Mouse (Mus musculus): ENCODE measurements around the gene Ppp1r36. TPM values are rescaled to one million over a fixed set of nuclear protein-coding genes. Genes with fewer than 3 reads are reported as not detected.

The Ppp1r36 gene
- polyA plus RNA-seq (2012; ENCODE audit: low replicate concordance), result 0.04 TPM in 1 of 2 replicates, not detected in the other

GRCm38 (mm10) chr12:76417433-76417854, at the start of gene Ppp1r36:
Ppp1r36 (plus strand) TSS chr12:76417538.

GRCm38 (mm10) chr12:76369206-76369977, 47.9 kb upstream of the Ppp1r36 start, which contains the start of gene Zbtb25:
Zbtb25 (minus strand) TSS chr12:76369602.

GRCm38 (mm10) chr12:76369978-76370830, 47.1 kb upstream of the Ppp1r36 start, which contains the start of gene Zbtb1:
Zbtb1 (plus strand) TSS chr12:76370266.

GRCm38 (mm10) chr12:76403886-76404537, 13.3 kb upstream of the Ppp1r36 start, which contains the start of gene Hspa2:
Hspa2 (plus strand) TSS chr12:76404176.

Other genes starting within 250 kb of the Ppp1r36 start
- not detected in 2 replicates for gene Esr2, start 240.3 kb upstream of the Ppp1r36 start, polyA plus RNA-seq (2012; ENCODE audit: low replicate concordance)
- not detected in 2 replicates for gene Tex21, start 170.8 kb upstream of the Ppp1r36 start, polyA plus RNA-seq (2012; ENCODE audit: low replicate concordance)
- gene Mthfd1, start 162.2 kb upstream of the Ppp1r36 start, polyA plus RNA-seq (2012; ENCODE audit: low replicate concordance), result 36.8 and 60.3 TPM in 2 replicates
- 0.61 and 1.7 TPM in 2 replicates for gene Akap5, start 92.6 kb upstream of the Ppp1r36 start, polyA plus RNA-seq (2012; ENCODE audit: low replicate concordance)
- 10.5 and 19.2 TPM in 2 replicates for gene Zbtb25, start 47.9 kb upstream of the Ppp1r36 start, polyA plus RNA-seq (2012; ENCODE audit: low replicate concordance)
- gene Zbtb1, start 47.3 kb upstream of the Ppp1r36 start, polyA plus RNA-seq (2012; ENCODE audit: low replicate concordance), result 6.7 and 14.7 TPM in 2 replicates
- 3.0 and 5.9 TPM in 2 replicates for gene Hspa2, start 13.4 kb upstream of the Ppp1r36 start, polyA plus RNA-seq (2012; ENCODE audit: low replicate concordance)
- 15.7 and 25.9 TPM in 2 replicates for gene Plekhg3, start 113.4 kb downstream of the Ppp1r36 start, polyA plus RNA-seq (2012; ENCODE audit: low replicate concordance)